Mouse (Mus musculus) spleen, adult 2 months (tissue): ENCODE measurements at regions not wholly inside any gene's neighbourhood (a gene's known extent, or its start where the extent isn't known, plus 50 kb on each side); places are given as distances from the start of the nearest gene placed in this dataset.

Source experiments
- CTCF ChIP-seq: fragments of 200-500 bp; IDR thresholded peaks from 2 replicates; pipeline ENCODE4 v1.5.1; 2011; ENCODE audit warnings: mild to moderate bottlenecking, inconsistent platforms; ENCODE audit not compliant: insufficient read depth, insufficient read length, insufficient replicate concordance; ENCODE audit errors: extremely low read depth
- POLR2A ChIP-seq: fragments of 200-500 bp; IDR thresholded peaks from 2 replicates; pipeline ENCODE4 v1.6.1; 2011; ENCODE audit warnings: low read depth, low read length, inconsistent platforms

DNA sequence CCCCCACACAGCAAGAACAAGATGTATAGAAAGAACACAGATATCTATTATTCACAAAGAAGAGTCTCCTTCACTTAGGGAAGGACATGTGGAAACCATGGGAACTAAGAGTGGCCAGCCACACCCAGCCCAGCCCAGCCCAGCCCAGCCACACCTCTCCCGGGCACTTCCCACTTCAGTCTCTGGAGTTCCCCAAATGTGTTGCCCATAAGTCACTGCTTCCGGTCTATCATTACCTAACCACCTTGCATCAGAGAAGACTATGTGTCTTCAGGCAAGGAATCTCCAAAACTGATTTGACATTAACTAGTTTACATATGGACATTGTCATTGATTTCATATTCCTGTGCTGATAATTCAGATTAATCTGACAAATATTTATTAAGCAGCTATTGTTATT is 147.6 kb downstream of the Nfkbiz start:
- no peak for TF ChIP-seq POLR2A
- no peak for TF ChIP-seq CTCF
